Mouse (Mus musculus) cortical plate, adult 2 months (tissue): Measurements from ENCODE around the gene Gm28230. TPM values are rescaled to one million over a fixed set of nuclear protein-coding genes. Genes with fewer than 3 reads are reported as not detected.

Experiments
- H3K27ac ChIP-seq: fragments of 200-500 bp; 2 replicates; pipeline ENCODE4 v1.5.1; 2012; ENCODE audit warnings: low read length, control low read depth, inconsistent platforms; ENCODE audit not compliant: insufficient read depth
- H3K4me1 ChIP-seq: fragments of 200-500 bp; 2 replicates; pipeline ENCODE4 v1.6.1; 2011; ENCODE audit warnings: low read length; ENCODE audit not compliant: control insufficient read depth, insufficient read depth
- H3K4me3 ChIP-seq: fragments of 200-500 bp; 2 replicates; pipeline ENCODE4 v1.5.1; 2011; ENCODE audit warnings: mild to moderate bottlenecking, low read length, control low read depth; ENCODE audit not compliant: insufficient read depth
- CTCF ChIP-seq: fragments of 200-500 bp; IDR thresholded peaks from 2 replicates; pipeline ENCODE4 v1.5.1; 2011; ENCODE audit warnings: mild to moderate bottlenecking, control low read depth, low read length; ENCODE audit not compliant: insufficient read depth; ENCODE audit errors: extremely low read depth
- POLR2A ChIP-seq: fragments of 200-500 bp; IDR thresholded peaks from 2 replicates; pipeline ENCODE4 v1.6.1; 2011; ENCODE audit warnings: mild to moderate bottlenecking, low read length, control low read depth; ENCODE audit not compliant: insufficient read depth; ENCODE audit errors: extremely low read depth
- polyA plus RNA-seq: library from polyadenylated mRNA; depleted of rRNA; stranded (reverse); fragments of >200 nt; gene quantifications from 2 replicates; pipeline ENCODE4 v1.2.3, GENCODE M21; 2012; rRNA removed

The Gm28230 gene
- polyA plus RNA-seq, 1 experiment: not detected

DNA sequence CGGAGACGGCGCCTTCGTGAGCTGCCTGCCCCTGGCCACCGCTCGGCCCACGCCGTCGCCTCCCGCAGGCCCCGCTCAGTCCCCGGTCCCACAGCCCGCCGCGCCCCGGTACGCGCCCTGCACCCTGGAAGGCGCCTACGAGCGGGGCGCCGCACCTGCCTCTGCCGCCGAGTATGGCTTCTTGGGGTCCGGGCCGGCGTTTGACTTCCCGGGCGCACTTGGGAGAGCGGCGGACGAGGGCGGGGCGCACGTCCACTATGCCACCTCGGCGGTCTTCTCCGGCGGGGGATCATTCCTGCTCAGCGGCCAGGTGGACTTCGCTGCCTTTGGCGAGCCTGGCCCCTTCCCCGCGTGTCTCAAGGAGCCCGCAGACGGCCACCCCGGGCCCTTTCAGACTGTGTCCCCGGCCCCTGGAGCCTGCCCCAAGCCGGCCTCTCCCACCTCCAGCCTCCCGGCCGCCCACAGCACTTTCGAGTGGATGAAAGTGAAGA, 36.8 kb downstream of the Gm28230 start:
- no peaks in the 10 kb centered on the region for H3K4me1 ChIP-seq
- TF ChIP-seq POLR2A: no peak
- no peak for TF ChIP-seq CTCF
- no peak overlapping the region for H3K4me3 ChIP-seq
- no peak overlapping the region for H3K27ac ChIP-seq

DNA sequence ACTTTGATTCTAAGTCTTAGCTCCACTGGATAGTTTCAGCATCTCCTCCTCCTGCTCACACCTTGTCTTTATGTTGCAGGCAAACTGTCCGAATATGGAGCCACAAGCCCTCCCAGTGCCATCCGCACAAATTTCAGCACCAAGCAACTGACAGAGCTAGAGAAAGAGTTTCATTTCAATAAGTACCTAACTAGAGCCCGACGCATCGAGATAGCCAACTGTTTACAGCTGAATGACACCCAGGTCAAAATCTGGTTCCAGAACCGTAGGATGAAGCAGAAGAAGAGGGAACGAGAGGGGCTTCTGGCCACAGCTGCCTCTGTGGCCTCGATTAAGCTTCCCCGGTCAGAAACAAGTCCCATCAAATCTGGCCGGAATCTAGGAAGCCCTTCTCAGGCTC, 37.4 kb downstream of the Gm28230 start:
- TF ChIP-seq POLR2A (no peak), CTCF (no peak)
- H3K4me3 ChIP-seq: no peak overlapping the region

DNA sequence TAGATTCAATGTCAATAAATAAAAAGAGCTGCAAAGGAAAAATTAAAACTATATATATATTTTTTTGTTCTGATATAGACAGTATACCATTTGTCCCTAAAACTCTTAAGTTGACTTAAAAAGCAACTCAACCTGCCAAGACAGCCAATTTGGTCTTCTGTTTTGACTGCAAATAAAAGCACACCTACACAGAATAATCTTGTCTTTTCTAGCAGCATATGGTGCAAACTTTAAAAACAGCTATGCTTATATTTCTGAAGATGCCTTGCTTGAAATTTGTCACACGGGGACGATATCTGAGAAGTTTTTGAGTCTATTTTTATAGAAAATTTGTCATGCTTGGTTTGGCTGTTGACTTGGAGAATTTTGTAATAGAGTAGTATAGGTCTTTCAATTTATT, 47.8 kb downstream of the Gm28230 start:
- no peak for TF ChIP-seq CTCF
- TF ChIP-seq POLR2A: no peak
- Histone ChIP-seq H3K27ac (no peak overlapping the region), H3K4me3 (no peak overlapping the region), H3K4me1 (no peaks in the 10 kb centered on the region)

More for the DNA sequence above, 37.4 kb downstream of the Gm28230 start:
- H3K27ac ChIP-seq: no peak overlapping the region
- H3K4me1 ChIP-seq: no peaks in the 10 kb centered on the region

DNA sequence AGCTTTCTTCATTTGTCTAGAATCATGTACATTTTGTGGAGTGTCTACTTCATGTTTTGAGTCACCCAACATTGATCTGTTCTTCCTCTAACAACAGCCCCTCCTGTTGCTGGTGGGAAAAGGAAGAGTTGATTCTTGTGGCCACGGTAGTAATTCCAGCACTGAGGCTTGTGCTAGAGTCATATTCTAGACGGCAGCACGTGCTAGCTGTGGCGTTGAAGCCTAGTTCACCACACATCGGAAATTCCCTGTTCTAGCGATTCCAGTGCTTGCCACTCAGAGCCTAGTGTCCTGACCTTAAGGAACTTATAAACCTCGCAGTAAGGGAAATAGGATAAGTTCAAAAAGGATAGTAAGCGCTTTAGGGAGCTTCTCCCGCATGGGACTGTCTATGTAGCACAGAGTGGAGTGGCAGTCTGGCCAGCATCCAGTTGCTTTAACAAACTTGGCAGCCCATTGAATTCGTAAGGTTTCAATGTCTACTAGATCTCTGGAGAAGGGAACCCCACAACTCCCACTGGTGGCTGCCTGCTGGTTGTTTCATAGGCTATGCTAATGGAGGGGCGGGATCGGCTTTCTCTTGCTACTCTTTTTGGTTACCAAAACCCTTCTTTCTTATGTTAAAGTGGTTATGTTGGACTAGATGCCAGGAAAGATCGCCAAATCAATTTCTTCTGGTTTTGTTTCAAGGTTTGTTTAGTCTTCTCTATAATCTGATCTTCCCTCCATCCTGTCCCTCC, 51.2 kb downstream of the Gm28230 start:
- H3K4me1 ChIP-seq: no peaks in the 10 kb centered on the region
- no peak overlapping the region for H3K4me3 ChIP-seq
- no peak overlapping the region for H3K27ac ChIP-seq
- TF ChIP-seq POLR2A (no peak), CTCF (no peak)

GRCm38 (mm10) chr2:74781386-74781785, 54.9 kb downstream of the Gm28230 start:
- H3K27ac ChIP-seq: no peak overlapping the region
- H3K4me1 ChIP-seq: no peaks in the 10 kb centered on the region
- TF ChIP-seq CTCF (no peak), POLR2A (no peak)
- no peak overlapping the region for H3K4me3 ChIP-seq

GRCm38 (mm10) chr2:74795531-74795930, 69.0 kb downstream of the Gm28230 start:
- Histone ChIP-seq H3K4me3 (no peak overlapping the region), H3K4me1 (no peaks in the 10 kb centered on the region), H3K27ac (no peak overlapping the region)
- no peak for TF ChIP-seq POLR2A

Other genes with a start within 250 kb of the Gm28230 start
- gene Lnpk, start 147.3 kb upstream of the Gm28230 start, polyA plus RNA-seq: 31.3 and 32.3 TPM in 2 replicates
- not detected in 2 replicates for gene Evx2, start 67.2 kb upstream of the Gm28230 start, polyA plus RNA-seq
- gene Hoxd13, start 58.4 kb upstream of the Gm28230 start, polyA plus RNA-seq: not detected in 2 replicates
- gene Hoxd12, start 51.7 kb upstream of the Gm28230 start, polyA plus RNA-seq: not detected in 2 replicates
- gene Hoxd11, start 47.2 kb upstream of the Gm28230 start, polyA plus RNA-seq: not detected in 2 replicates
- gene Hoxd10, start 34.8 kb upstream of the Gm28230 start, polyA plus RNA-seq: not detected in 2 replicates
- gene Hoxd9, start 29.0 kb upstream of the Gm28230 start, polyA plus RNA-seq: not detected in 2 replicates
- not detected in 2 replicates for gene Hoxd8, start 22.1 kb upstream of the Gm28230 start, polyA plus RNA-seq
- not detected in 2 replicates for gene Hoxd3, start 14.8 kb upstream of the Gm28230 start, polyA plus RNA-seq
- not detected in 2 replicates for gene Hoxd4, start 14.8 kb upstream of the Gm28230 start, polyA plus RNA-seq
- gene Hoxd1, start 36.3 kb downstream of the Gm28230 start, polyA plus RNA-seq: 0.06 and 0.08 TPM in 2 replicates
- 42.1 and 44.2 TPM in 2 replicates for gene Mtx2, start 99.1 kb downstream of the Gm28230 start, polyA plus RNA-seq